Mouse (Mus musculus) mature B cell (primary cell): Measurements from ENCODE around the gene Oxnad1.

Source experiments
- in situ Hi-C: fragments of 300-500 bp; cut with MboI; formaldehyde crosslinking; loops from 2 replicates; pipeline ENCODE4 v1.14.3; 2019

Gene Oxnad1

DNA sequence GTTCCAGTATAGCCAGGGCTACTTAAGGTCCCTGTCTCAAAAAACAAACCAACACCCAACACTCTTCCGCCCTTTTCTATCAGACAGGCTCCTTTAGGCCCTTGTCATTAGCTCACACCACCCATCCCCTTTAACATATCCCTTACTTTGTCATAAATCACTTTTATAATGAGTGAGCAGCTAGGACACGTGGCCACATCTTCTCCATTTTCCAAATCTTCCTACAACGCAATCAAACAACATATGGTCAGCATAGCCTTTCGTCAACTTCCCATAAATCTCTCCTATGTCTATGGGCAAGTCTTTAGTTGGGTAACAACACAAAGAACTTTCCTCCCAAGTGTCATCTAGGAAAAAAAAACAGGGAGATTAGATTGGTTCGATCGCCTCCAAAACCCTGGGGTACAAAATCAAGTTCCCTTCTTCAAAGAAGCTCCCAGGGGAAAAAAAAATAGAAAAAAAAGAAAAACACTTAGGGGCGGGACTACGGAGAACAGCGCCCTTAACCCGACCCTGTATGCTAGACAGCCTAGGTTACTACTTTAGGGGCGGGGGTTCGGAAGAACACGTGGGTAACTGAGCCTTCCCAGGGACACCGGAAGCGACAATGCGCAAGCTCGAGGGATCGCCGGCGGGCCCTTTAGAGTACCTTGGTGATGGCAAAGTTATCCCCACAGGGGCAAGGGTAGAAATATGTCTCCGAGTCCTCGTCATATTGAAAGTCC, at the start of gene Oxnad1:
Gene Oxnad1 (plus strand): TSS at position 614 of the 725 bp plus-strand sequence.
- in situ Hi-C loops: no loop called here

- in situ Hi-C loops: loop anchor here (25.0 kb wide), 1 partner anchor 224 kb away; no protein-coding TSS in a partner anchor
Observed at GRCm38 (mm10) chr14:32036482-32036881, 48.7 kb upstream of the Oxnad1 start.

- in situ Hi-C loops: loop anchor here (25.0 kb wide), 1 partner anchor 225 kb away; no protein-coding TSS in a partner anchor
Observed at GRCm38 (mm10) chr14:32037661-32038252, 47.4 kb upstream of the Oxnad1 start.

DNA sequence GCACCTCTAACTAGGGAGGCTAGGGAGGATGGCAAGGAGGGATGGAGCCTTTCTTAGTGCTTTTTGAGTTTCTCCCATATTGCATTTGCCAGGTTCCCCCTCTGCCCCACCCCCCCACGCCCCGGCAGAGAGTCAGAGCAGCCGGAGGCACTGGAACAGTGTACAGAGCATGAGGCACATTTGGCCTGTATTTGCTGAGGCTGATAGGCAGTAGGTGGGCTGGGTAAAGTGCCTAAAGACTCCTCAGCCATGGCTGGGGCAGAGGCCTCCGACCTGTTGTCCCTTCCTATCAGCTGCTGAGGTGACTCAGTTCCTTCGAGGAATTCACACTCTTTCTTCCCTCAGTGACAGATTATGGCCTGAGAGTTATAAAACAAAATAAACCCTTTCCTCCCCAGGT, 43.1 kb upstream of the Oxnad1 start:
- in situ Hi-C loops: loop anchor here (25.0 kb wide), 1 partner anchor 230 kb away; no protein-coding TSS in a partner anchor

GRCm38 (mm10) chr14:32046357-32046756, 38.8 kb upstream of the Oxnad1 start:
- in situ Hi-C loops: loop anchor here (25.0 kb wide), 1 partner anchor 234 kb away; no protein-coding TSS in a partner anchor

GRCm38 (mm10) chr14:32050171-32050570, 35.0 kb upstream of the Oxnad1 start:
- in situ Hi-C loops: no loop called here

DNA sequence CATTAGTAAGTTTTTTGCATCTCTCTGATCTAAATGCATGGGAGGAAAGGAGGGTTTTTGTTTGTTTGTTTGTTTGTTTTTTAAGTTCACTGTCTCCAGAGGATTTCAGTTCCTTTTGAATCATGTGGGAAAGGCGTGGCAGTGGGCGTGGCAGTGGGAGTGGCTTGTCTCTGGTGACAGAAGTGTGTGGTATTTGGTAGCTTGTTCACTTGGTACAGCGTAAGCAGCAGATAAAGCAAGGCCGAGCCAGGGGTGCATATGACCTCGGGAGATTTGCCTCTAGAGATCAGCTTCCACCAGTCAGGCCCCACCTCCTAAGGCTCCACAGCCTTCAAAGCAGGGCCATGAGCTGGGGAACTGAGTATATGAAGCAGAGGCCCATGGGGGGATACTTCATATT, 31.3 kb upstream of the Oxnad1 start:
- in situ Hi-C loops: no loop called here

GRCm38 (mm10) chr14:32054788-32055187, 30.4 kb upstream of the Oxnad1 start:
- in situ Hi-C loops: no loop called here

DNA sequence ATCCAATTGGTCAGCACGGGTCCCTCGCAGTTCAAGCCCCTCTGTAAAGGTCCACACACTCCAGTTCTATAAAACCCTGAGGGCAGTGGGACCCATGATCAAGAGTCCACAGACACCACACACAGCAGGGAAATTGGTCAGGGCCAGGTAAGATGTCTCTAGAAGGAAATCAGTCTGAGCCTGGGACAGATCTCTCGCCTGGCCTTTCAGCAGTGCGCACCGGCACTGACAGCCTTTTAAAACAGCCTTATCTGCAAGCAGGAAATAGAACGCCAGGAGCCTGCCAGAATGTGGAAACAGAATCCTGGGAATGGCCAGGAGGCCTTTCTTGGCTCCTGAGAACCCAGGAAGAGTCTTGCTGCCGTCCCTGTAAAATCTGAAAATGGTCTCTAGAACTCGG, 29.4 kb upstream of the Oxnad1 start:
- in situ Hi-C loops: no loop called here

DNA sequence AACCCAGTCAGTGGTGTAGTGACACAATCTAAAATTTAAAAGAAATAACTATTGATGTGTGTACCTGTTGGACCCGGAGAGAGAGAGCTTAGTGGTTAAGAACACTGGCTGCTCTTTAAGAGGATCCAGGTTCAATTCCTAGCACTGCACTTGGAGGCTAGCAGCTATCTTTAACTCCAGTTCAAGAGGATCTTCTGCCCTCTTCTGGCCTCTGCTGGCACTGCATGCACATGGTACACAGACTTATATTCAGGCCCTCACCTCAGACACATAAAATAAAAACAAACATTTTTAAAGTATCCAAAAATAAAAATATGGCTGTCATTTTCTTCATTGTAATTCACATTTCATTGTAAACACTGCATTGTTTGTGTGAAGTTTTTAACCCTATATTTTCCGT, 28.5 kb upstream of the Oxnad1 start:
- in situ Hi-C loops: no loop called here

DNA sequence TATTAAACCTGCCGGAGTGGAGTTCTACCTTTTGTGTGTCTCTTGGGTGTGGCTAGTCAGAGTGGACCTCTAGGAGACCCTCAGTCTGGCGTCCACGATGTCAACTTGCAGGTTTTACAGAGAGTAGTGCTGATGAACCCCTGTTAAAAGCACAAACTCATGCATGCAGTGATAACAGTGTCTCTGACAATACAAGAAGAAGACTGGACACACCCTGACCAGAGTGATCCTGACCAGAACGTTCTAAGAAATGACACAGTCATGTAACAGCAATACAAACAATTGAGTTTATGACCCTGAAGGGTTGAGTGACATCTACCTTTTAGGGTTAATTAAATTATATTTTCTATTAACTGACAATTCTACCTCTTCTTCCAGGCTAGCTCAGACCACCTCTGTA, 27.5 kb upstream of the Oxnad1 start:
- in situ Hi-C loops: no loop called here

DNA sequence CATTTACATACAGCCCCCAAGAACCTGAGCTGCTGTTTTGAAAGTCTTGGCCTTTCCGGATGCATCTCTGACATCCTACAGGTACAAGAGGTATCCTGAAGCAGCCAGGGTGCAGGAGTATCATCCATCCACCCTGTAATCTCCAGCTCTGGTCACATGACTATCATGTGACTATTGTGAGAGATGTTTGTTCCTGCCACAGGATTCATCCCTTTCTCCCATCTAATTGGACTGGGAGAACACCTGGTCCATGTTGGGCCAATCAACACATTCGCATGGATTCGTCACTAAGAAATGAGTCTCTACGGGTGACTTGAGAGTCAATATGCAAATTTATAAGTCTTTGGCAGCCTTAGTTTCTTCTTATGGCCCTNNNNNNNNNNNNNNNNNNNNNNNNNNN, 23.8 kb upstream of the Oxnad1 start:
- in situ Hi-C loops: no loop called here

DNA sequence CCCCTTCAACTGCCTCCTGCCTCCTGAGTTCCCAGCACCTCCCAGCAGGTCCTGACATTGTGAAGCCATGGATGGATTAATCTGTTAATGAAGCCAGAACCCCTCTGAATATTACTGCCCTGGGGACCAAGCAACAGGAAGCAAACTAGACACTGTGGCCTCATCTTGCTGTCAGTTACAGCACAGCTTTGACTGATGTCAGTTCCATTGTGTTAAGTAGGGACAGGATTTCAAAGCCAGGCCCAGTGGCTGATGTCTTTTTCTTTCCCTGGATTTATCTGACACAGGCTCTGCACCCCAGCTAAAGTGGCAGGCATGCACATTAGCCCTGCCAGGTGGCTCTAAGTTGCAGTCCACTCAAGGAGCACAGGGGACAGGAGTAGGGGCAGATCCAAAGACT, 12.4 kb upstream of the Oxnad1 start:
- in situ Hi-C loops: loop anchor here (10.0 kb wide), 1 partner anchor 118 kb away; no protein-coding TSS in a partner anchor

DNA sequence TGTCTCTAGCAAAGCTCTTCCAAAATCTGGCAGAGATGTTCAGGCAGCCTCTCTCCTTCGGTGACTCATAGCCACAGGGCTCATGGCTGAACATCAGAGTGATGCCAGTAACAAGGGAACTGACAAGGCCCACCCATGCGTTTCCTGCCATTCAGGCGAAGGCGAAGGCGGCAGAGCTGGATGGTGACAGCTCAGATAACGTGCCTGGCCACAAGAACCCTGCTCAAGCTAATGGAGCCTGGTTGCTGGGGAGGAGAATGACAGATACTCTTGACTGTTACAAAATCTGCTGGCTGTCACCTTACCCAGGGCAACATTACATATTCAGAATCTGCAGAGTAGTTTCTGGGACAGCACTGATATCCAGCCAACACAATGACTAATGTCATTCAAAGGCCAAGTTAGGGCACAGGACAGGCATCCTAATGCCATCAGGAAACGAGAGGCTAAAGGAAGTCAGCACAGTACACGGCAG, 11.9 kb upstream of the Oxnad1 start:
- in situ Hi-C loops: loop anchor here (10.0 kb wide), 1 partner anchor 118 kb away; no protein-coding TSS in a partner anchor

DNA sequence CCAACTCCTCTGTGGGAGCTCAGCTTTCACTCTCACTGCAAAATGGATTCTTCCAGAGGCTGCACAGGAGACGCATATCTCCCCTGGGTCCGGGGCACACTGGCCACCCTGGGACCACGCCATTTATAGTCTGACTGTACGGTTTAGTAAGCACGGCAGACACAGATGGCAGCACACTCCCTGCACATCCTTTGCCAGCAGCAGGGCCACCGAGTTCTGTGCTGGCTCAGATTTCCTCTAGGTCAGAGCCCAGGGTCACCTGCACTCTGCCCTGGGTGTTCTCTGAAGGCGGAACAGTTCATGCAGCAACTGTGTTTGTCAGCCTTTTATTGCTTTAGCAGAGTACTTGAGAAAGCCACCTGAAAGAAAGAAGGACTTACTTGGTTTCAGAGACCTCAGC, 11.3 kb upstream of the Oxnad1 start:
- in situ Hi-C loops: loop anchor here (10.0 kb wide), 1 partner anchor 119 kb away; no protein-coding TSS in a partner anchor

DNA sequence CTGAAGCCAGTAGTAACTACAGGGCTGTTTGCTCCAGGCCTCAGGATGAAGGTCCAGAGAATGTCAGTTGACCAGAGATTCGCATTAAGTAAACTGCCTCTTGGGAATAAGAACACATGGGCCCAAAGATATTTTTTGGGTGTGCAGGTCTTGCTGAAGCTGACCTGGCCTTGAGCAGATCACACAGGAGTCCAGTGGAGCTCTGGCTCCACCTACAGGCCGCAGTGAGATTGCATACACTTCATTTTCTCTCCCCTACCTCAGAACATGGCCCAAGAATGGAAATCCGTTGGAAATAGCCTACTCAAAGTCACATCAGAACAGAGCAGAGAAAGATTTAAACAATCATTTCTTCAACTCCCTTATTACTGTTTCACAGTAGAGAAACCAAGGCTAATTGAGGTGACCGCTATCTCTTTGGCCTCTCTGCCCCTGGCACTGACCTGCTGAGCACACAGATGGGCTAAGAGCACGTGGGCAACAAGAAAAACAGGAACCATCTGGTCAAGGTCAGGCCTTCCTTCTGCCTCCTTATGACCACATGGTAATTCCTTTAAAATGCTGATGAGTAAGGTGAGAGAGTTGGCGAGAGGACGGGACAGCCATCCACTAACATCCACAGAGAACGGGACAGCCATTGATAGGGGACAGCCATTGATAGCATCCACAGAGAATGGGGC, 8.1 kb upstream of the Oxnad1 start:
- in situ Hi-C loops: loop anchor here (10.0 kb wide), 1 partner anchor 122 kb away; no protein-coding TSS in a partner anchor

DNA sequence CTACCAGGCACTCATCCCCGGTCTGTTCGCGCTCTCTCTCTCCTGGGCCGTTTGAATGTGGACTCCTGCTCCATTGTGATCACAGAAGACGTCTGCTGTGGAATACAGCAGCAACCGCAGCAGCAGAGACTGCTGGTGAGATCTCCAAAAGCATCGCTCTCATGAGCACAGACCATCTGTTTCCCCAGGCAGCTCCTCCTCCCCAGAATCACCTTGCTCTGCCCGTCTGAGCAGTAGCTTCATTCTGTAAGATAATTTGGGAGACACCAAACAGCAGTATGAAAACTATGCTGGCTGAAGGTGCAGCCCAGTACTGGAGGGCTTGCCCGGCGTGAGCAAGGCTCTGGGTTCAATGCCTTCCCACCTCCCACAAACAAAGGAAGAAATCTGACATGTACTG, 4.1 kb upstream of the Oxnad1 start:
- in situ Hi-C loops: no loop called here

DNA sequence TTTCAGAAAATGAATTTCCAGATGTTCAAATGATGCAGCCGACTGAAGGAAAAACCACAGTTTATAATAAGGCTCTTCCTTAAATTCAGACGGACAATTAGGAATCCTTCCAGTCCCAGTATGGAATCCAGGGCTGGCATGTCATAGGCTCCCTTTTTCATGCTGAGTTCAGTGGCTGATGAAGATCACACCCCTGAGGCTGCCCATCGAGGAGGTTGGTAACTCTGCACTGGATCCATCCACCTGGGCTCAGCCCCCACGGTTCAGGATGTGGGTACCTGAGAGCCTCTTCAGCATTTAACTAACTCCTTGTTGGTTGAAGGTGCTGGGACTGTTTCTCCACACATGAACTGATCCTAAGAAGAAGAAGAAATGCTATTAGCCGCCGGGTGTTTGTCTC, 2.3 kb upstream of the Oxnad1 start:
- in situ Hi-C loops: no loop called here

DNA sequence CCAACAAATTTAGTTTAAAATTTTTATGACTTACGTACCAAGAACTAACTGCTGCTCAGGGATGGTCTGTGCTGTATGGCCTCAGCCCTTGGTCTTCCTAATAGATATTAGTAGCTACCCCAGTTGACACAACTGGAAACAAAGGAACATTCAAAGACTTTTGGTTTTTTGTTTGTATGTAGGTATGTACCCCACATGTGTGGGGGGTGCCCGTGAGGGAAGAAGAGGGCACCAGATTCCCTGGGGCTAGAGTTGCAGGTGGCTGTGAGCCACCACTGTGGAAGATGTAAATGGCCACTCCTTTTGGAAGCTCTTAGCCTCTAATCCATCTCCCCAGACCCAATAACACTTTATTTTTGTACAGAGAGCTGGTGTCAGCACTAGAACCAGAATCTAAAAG, 1.7 kb upstream of the Oxnad1 start:
- in situ Hi-C loops: no loop called here

DNA sequence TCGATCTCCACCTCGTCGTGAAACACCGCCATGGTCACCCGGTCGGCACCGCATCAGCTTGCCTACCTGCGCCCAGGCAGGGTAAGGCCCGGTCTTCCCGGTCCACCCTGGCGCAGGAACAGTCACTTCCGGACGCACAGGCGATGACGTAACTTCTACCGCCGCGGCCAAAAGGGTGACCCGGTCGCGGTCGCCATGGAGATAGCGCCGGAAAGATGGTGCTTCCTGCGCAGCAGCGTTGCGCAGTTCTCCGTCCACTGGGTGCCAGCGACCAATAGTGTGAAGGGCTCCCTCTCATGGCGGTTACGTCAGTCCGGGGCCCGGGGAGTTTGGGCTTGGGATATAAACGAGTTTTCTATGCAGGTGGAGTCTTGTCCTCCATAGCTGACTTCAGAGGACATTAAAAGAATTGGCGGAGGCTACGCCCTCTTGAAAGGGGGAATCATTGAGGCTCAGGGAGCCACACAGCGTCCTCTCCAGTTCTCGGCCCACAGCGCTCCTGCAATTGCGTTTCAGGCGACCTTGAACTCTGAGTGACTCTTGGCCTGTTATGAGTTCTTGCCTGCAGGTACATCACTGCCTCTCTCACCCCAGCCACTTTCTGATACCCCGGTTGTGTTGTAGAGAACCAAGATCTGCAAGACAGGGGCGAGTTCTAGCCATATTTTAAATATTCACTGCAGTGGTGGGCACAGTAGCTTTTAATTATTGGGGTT, 470 bp downstream of the Oxnad1 start, which contains the start of gene Dph3:
Gene Dph3 (minus strand): TSS at position 244 of the 716 bp plus-strand sequence.
- in situ Hi-C loops: no loop called here

GRCm38 (mm10) chr14:32086226-32086625, 1.1 kb downstream of the Oxnad1 start:
- in situ Hi-C loops: no loop called here
